Mouse (Mus musculus) G1E (cell line): ENCODE measurements around the gene Fam174a. TPM values are rescaled to one million over a fixed set of nuclear protein-coding genes. Genes with fewer than 3 reads are reported as not detected.

Experiments
- ATAC-seq: 2 replicates; pipeline ENCODE4 v1.8.0; 2016; ENCODE audit warnings: mild to moderate bottlenecking; ENCODE audit not compliant: insufficient number of reproducible peaks, poor library complexity, low FRiP score, severe bottlenecking; ENCODE audit errors: extremely low read depth
- DNase-seq: peaks from one replicate; pipeline ENCODE4 v3.0.0; 2012; ENCODE audit warnings: low spot score
- H3K27me3 ChIP-seq: 2 replicates; pipeline ENCODE4 v1.6.1; 2012; ENCODE audit warnings: mild to moderate bottlenecking, low read length, inconsistent platforms; ENCODE audit not compliant: insufficient read depth
- H3K36me3 ChIP-seq: replicated peaks from 2 replicates; pipeline ENCODE3; 2012; ENCODE audit warnings: mild to moderate bottlenecking, inconsistent platforms
- H3K4me1 ChIP-seq: 2 replicates; pipeline ENCODE4 v1.6.1; 2012; ENCODE audit warnings: low read depth, low read length, inconsistent platforms, mixed read lengths; ENCODE audit not compliant: insufficient read depth
- H3K4me3 ChIP-seq: 2 replicates; pipeline ENCODE4 v1.5.1; 2012; ENCODE audit warnings: low read depth, mild to moderate bottlenecking, inconsistent platforms, low read length, moderate library complexity, mixed read lengths
- H3K9me3 ChIP-seq: replicated peaks from 2 replicates; pipeline ENCODE4 v1.6.1; 2012; ENCODE audit warnings: inconsistent platforms
- CTCF ChIP-seq: IDR thresholded peaks from 2 replicates; pipeline ENCODE4 v1.5.1; 2012; ENCODE audit warnings: low read depth, low read length, inconsistent platforms, mixed read lengths
- GATA1 ChIP-seq: IDR thresholded peaks from 2 replicates; pipeline ENCODE4 v1.6.1; 2012; ENCODE audit warnings: borderline replicate concordance, low read length, inconsistent platforms, mixed read lengths
- GATA2 ChIP-seq: IDR thresholded peaks from 2 replicates; pipeline ENCODE4 v1.6.1; 2012; ENCODE audit warnings: low read depth, low read length, inconsistent platforms, borderline replicate concordance
- POLR2AphosphoS5 ChIP-seq: IDR thresholded peaks from 2 replicates; pipeline ENCODE4 v1.6.1; 2012; ENCODE audit warnings: low read depth, low read length, inconsistent platforms; ENCODE audit not compliant: insufficient replicate concordance
- TAL1 ChIP-seq: conservative IDR thresholded peaks from 2 replicates; pipeline ENCODE4 v1.6.1; 2012; ENCODE audit warnings: low read depth, low read length, inconsistent platforms, mixed read lengths
- polyA plus RNA-seq: library from polyadenylated mRNA; stranded (reverse); fragments of >175 nt; gene quantifications from 2 replicates; pipeline ENCODE4 v1.2.3, GENCODE M21; 2012
- total RNA-seq, 2 experiments: library from RNA; stranded (forward) in 1 of 2; stranded (reverse) in 1 of 2; fragments of 200-1000 nt in 1 of 2; fragments of >200 nt in 1 of 2; fragmentation: Nextera tagmentation in 1 of 2; gene quantifications; 2 replicates each; pipeline ENCODE4 v1.2.3; 2014 to 2017

Gene Fam174a
- total and polyA plus RNA-seq, 3 experiments = 12.0 to 22.4 (median 20.9) TPM

GRCm38 (mm10) chr1:95343585-95344485, 30.4 kb downstream of the Fam174a start:
- no peak for DNase-seq
- no peaks in the 10 kb centered on the region for H3K27me3 ChIP-seq
- no peak for TF ChIP-seq POLR2AphosphoS5
- no peak for TF ChIP-seq GATA2
- TF ChIP-seq TAL1 = no peak
- no peak for TF ChIP-seq GATA1
- TF ChIP-seq CTCF = no peak
- H3K4me1 ChIP-seq = peaks cover 6% of the 10 kb centered on the region
- H3K9me3 ChIP-seq = no peaks in the 10 kb centered on the region
- ATAC-seq = no peak
- no peak overlapping the region for H3K4me3 ChIP-seq
- no peaks in the 10 kb centered on the region for H3K36me3 ChIP-seq

GRCm38 (mm10) chr1:95354146-95354545, 40.7 kb downstream of the Fam174a start:
- Histone ChIP-seq H3K27me3 (0 out of 2 replicates have a peak, but pooled peaks cover 2% of the 10 kb centered on the region), H3K4me3 (no peak overlapping the region), H3K36me3 (no peaks in the 10 kb centered on the region), H3K9me3 (no peaks in the 10 kb centered on the region), H3K4me1 (no peaks in the 10 kb centered on the region)
- TF ChIP-seq GATA2 (no peak), TAL1 (no peak), GATA1 (no peak), POLR2AphosphoS5 (no peak), CTCF (no peak)
- no peak for ATAC-seq
- DNase-seq = no peak

- H3K4me1 ChIP-seq = no peaks in the 10 kb centered on the region
- ATAC-seq (no peak), DNase-seq (no peak)
- H3K27me3 ChIP-seq = peaks cover 2% of the 10 kb centered on the region; the same call in 1 of the 2 replicates
- H3K36me3 ChIP-seq = no peaks in the 10 kb centered on the region
- H3K4me3 ChIP-seq = no peak overlapping the region
- H3K9me3 ChIP-seq = no peaks in the 10 kb centered on the region
- no peak for TF ChIP-seq POLR2AphosphoS5
- no peak for TF ChIP-seq GATA1
- no peak for TF ChIP-seq GATA2
- TF ChIP-seq CTCF = no peak
- no peak for TF ChIP-seq TAL1
Observed at GRCm38 (mm10) chr1:95356904-95357303, 43.5 kb downstream of the Fam174a start.

GRCm38 (mm10) chr1:95363692-95364091, 50.3 kb downstream of the Fam174a start:
- Histone ChIP-seq H3K4me3 (no peak overlapping the region), H3K4me1 (no peaks in the 10 kb centered on the region), H3K36me3 (no peaks in the 10 kb centered on the region), H3K9me3 (no peaks in the 10 kb centered on the region), H3K27me3 (no peaks in the 10 kb centered on the region; the same call in 1 of the 2 replicates)
- TF ChIP-seq POLR2AphosphoS5 (no peak), TAL1 (no peak), GATA1 (no peak), CTCF (no peak), GATA2 (no peak)
- no peak for ATAC-seq
- no peak for DNase-seq

- Histone ChIP-seq H3K36me3 (no peaks in the 10 kb centered on the region), H3K9me3 (no peaks in the 10 kb centered on the region), H3K4me1 (no peaks in the 10 kb centered on the region), H3K4me3 (no peak overlapping the region), H3K27me3 (no peaks in the 10 kb centered on the region; the same call in 1 of the 2 replicates)
- no peak for DNase-seq
- TF ChIP-seq GATA2 = no peak
- TF ChIP-seq POLR2AphosphoS5 = no peak
- no peak for TF ChIP-seq GATA1
- TF ChIP-seq CTCF = no peak
- no peak for TF ChIP-seq TAL1
- ATAC-seq = no peak
Observed at GRCm38 (mm10) chr1:95366616-95367373, 53.4 kb downstream of the Fam174a start.

GRCm38 (mm10) chr1:95367748-95368147, 54.3 kb downstream of the Fam174a start:
- ATAC-seq (no peak), DNase-seq (no peak)
- no peaks in the 10 kb centered on the region for H3K4me1 ChIP-seq
- no peaks in the 10 kb centered on the region for H3K9me3 ChIP-seq
- H3K4me3 ChIP-seq = no peak overlapping the region
- H3K36me3 ChIP-seq = no peaks in the 10 kb centered on the region
- no peaks in the 10 kb centered on the region for H3K27me3 ChIP-seq
- TF ChIP-seq TAL1 (no peak), GATA2 (no peak), CTCF (no peak), POLR2AphosphoS5 (no peak)
